ENCODE assay signal across 8 mouse cellular contexts in the genomic region with DNA sequence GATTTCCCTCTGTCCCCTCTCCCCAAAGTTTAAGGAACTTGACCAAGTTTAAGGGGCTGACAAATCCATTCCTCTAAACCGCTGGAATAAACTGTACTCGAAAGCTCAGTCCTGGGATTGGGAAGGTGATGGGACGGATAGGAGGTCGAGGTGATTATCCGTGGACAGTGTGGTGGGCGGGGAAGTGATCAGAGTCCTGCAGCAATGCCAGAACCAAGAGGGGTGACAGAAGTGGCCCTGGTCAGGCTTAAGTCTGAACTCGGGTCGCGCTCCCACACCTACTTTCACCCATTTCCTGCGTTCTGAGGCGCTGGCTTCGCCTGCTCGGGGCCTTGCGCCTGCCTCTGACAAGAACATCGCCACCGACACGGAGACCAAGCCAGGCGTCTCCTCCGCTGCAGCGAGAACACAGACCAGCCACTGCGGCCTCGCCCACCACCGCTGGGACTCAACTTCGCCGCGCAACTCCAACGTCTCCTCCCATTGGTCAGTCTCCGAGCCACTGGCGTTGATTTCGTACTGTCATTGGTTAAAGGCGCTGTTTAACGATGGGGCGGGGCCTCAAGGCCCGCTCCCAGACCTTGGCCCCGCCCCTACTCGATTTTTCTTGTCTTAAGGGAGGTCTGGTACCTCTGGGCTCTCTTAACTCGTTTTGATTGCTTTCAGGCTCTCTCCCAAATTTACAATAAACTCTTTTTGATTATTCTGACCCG. TPM values are rescaled to one million over a fixed set of nuclear protein-coding genes. Genes with fewer than 3 reads are reported as not detected.
DNase-seq lines count a peak whose midpoint lies in the region; ATAC-seq and TF ChIP-seq lines count a peak whose summit lies in the region.

No protein-coding gene starts in this region.

- H3K27me3 ChIP-seq in heart, embryonic 11.5 days (ENCODE audit: control insufficient read depth, insufficient read depth, low read length): no peaks in the 10 kb centered on the region
- H3K27me3 ChIP-seq in kidney, embryonic 16.5 days (ENCODE audit: insufficient read depth, low read length): no peaks in the 10 kb centered on the region
- H3K27me3 ChIP-seq in liver, adult 2 months (ENCODE audit: control insufficient read depth, insufficient read depth, low read length): no peaks in the 10 kb centered on the region
- no peaks in the 10 kb centered on the region for H3K27me3 ChIP-seq in myocyte (ENCODE audit: control insufficient read depth, insufficient read depth, insufficient read length)
- H3K27me3 ChIP-seq in splenic B cell, adult 2 months (ENCODE audit: control insufficient read depth, insufficient read depth, low read length, poor library complexity, severe bottlenecking): no peaks in the 10 kb centered on the region

- peak overlapping the region; percentile 74 for H3K4me3 ChIP-seq in heart, embryonic 11.5 days (ENCODE audit: low read depth, low read length)
- peak overlapping the region; percentile 66 for H3K4me3 ChIP-seq in kidney, embryonic 16.5 days (ENCODE audit: low read length)
- H3K4me3 ChIP-seq in liver, adult 2 months (ENCODE audit: insufficient read depth, low read depth, low read length): peak overlapping the region; percentile 80
- peak overlapping the region; percentile 81 for H3K4me3 ChIP-seq in myocyte

- peak; percentile 93 for ATAC-seq in erythroblast, adult 5-6 weeks (replicated peaks; ENCODE audit: low FRiP score, poor library complexity, severe bottlenecking)
- peak; percentile 91 for ATAC-seq in heart, embryonic 11.5 days (replicated peaks; ENCODE audit: insufficient number of reproducible peaks, low FRiP score, low TSS enrichment)
- peak; percentile 94 for ATAC-seq in kidney, embryonic 16.5 days (ENCODE audit: low FRiP score, low TSS enrichment)

- peak; percentile 87 to 89 for DNase-seq in B cell, adult 2 months
- peak; percentile 95 for DNase-seq in brain, adult 2 months (ENCODE audit: low read depth, low spot score)
- DNase-seq in liver, adult 2 months (ENCODE audit: extremely low read depth, low read depth, low spot score): peak; percentile 78
- peak; percentile 95 for DNase-seq in splenic B cell, adult 2 months (ENCODE audit: low read depth, low spot score)

- peak overlapping the region; percentile 62 for H3ac ChIP-seq in myocyte (ENCODE audit: control insufficient read depth, insufficient read length)

- H3K4me1 ChIP-seq in heart, embryonic 11.5 days (ENCODE audit: control insufficient read depth, insufficient read depth, low read length): peaks cover 12% of the 10 kb centered on the region
- H3K4me1 ChIP-seq in kidney, embryonic 16.5 days (ENCODE audit: insufficient read depth, low read length): peaks cover 19% of the 10 kb centered on the region
- H3K4me1 ChIP-seq in liver, adult 2 months (ENCODE audit: control insufficient read depth, insufficient read depth, low read length): peaks cover 5% of the 10 kb centered on the region

- 0 out of 2 replicates have a peak, but pooled peaks cover 3% of the 10 kb centered on the region for H3K79me2 ChIP-seq in liver, adult 2 months (ENCODE audit: control insufficient read depth, insufficient read depth, low read length)
- H3K79me2 ChIP-seq in myocyte (ENCODE audit: control insufficient read depth, insufficient read depth): no peaks in the 10 kb centered on the region

- peak overlapping the region; percentile 87 for H3K27ac ChIP-seq in heart, embryonic 11.5 days (ENCODE audit: low read depth, low read length)
- peak overlapping the region; percentile 87 for H3K27ac ChIP-seq in kidney, embryonic 16.5 days (ENCODE audit: low read length)
- no peak overlapping the region; the same call in 1 of the 2 replicates for H3K27ac ChIP-seq in liver, adult 2 months (replicated peaks; ENCODE audit: insufficient read depth, low read depth, low read length)

- H3K9me3 ChIP-seq in heart, embryonic 11.5 days (replicated peaks; ENCODE audit: control insufficient read depth, low read length): no peaks in the 10 kb centered on the region
- no peaks in the 10 kb centered on the region for H3K9me3 ChIP-seq in kidney, embryonic 16.5 days (ENCODE audit: low read length)

- TF ChIP-seq CTCF in liver, adult 2 months (IDR thresholded peaks at IDR 0.05; ENCODE audit: low read depth, low read length): no peak

- TF ChIP-seq POLR2A in liver, adult 2 months (IDR thresholded peaks at IDR 0.05; ENCODE audit: extremely low read depth, insufficient read depth, low read length): no peak
- peak; percentile 90 for TF ChIP-seq POLR2A in myocyte (IDR thresholded peaks at IDR 0.05; ENCODE audit: insufficient read length, low read depth)

- peak overlapping the region; percentile 77 for H3K4me2 ChIP-seq in heart, embryonic 11.5 days
- peak overlapping the region; percentile 97 for H3K4me2 ChIP-seq in kidney, embryonic 16.5 days (replicated peaks; ENCODE audit: low read depth, low read length)
- peak overlapping the region; percentile 92 for H3K4me2 ChIP-seq in myocyte (ENCODE audit: low read depth)

- H3K9ac ChIP-seq in heart, embryonic 11.5 days (ENCODE audit: low read depth, low read length): peak overlapping the region; percentile 89
- H3K9ac ChIP-seq in kidney, embryonic 16.5 days (replicated peaks; ENCODE audit: low read length): peak overlapping the region; percentile 75
- peak overlapping the region; percentile 29; the same call in 1 of the 2 replicates for H3K9ac ChIP-seq in liver, adult 2 months (ENCODE audit: low read depth, low read length)

- under 1% methylated on average over 38 of the region's 38 CpGs for WGBS in heart, embryonic 11.5 days (ENCODE audit: insufficient replicate concordance)
- under 1% methylated on average over 38 of the region's 38 CpGs for WGBS in kidney, embryonic 16.5 days
- WGBS in liver, adult 2 months: 2% methylated on average over 38 of the region's 38 CpGs

- H3K36me3 ChIP-seq in heart, embryonic 11.5 days (ENCODE audit: control insufficient read depth, insufficient read depth, low read length): no peaks in the 10 kb centered on the region
- H3K36me3 ChIP-seq in kidney, embryonic 16.5 days (ENCODE audit: insufficient read depth, low read length): 0 out of 2 replicates have a peak, but pooled peaks cover 3% of the 10 kb centered on the region
- no peaks in the 10 kb centered on the region for H3K36me3 ChIP-seq in liver, adult 2 months (ENCODE audit: control insufficient read depth, insufficient read depth, low read length)
- no peaks in the 10 kb centered on the region for H3K36me3 ChIP-seq in myocyte (ENCODE audit: control insufficient read depth, insufficient read depth)
- no peaks in the 10 kb centered on the region for H3K36me3 ChIP-seq in splenic B cell, adult 2 months (ENCODE audit: control insufficient read depth, insufficient read depth, low read length, poor library complexity, severe bottlenecking)

TF ChIP-seq in myocyte, 11 proteins besides CTCF, POLR2A, EP300 and RAD21:
- TF ChIP-seq REST (IDR thresholded peaks at IDR 0.05; ENCODE audit: insufficient read depth, insufficient read length) (no peak), MAX (IDR thresholded peaks at IDR 0.05; ENCODE audit: low read depth) (no peak), POLR2AphosphoS2 (IDR thresholded peaks at IDR 0.05; ENCODE audit: insufficient read length, low read depth) (peak; percentile 97), TCF3 (IDR thresholded peaks at IDR 0.05; ENCODE audit: insufficient read length, low read depth) (no peak), E2F4 (IDR thresholded peaks at IDR 0.05; ENCODE audit: insufficient read depth) (peak; percentile 91)
TF ChIP-seq in myocyte: peak in this region for 2.

RNA-seq across cellular contexts. Expression of gene Efcab11, which starts 1.1 kb away (rescaled TPM):
- total RNA-seq in erythroblast, adult 5-6 weeks (2015; ENCODE audit: low replicate concordance): 2.3 and 6.5 TPM in 2 replicates
- total RNA-seq in erythroblast, adult 5-6 weeks (2017; ENCODE audit: low replicate concordance): 4.9 and 6.0 TPM in 2 replicates
- polyA plus RNA-seq in heart, embryonic 11.5 days (2014; fragmentation: Nextera tagmentation; extraction: Ambion mirVana): 9.9 and 13.1 TPM in 2 replicates
- polyA plus RNA-seq in kidney, embryonic 16.5 days (2015; fragmentation: Nextera tagmentation; extraction: Ambion mirVana): 12.5 TPM in 2 replicates
- 0.28 and 0.34 TPM in 2 replicates for total RNA-seq in liver, adult 2 months (2014; rRNA removed)
- 0.09 and 0.12 TPM in 2 replicates for polyA plus RNA-seq in liver, adult 2 months (2012; rRNA removed)
- 3.5 TPM for polyA plus RNA-seq in myocyte (2012; fragmentation: generic; extraction: Trizol)

RNA-seq across cellular contexts. Expression of gene Tdp1, which starts 1.2 kb away (rescaled TPM):
- 2.9 and 20.2 TPM in 2 replicates for total RNA-seq in erythroblast, adult 5-6 weeks (2015; ENCODE audit: low replicate concordance)
- total RNA-seq in erythroblast, adult 5-6 weeks (2017; ENCODE audit: low replicate concordance): 2.6 and 7.1 TPM in 2 replicates
- 34.1 and 36.9 TPM in 2 replicates for polyA plus RNA-seq in heart, embryonic 11.5 days (2014; fragmentation: Nextera tagmentation; extraction: Ambion mirVana)
- polyA plus RNA-seq in kidney, embryonic 16.5 days (2015; fragmentation: Nextera tagmentation; extraction: Ambion mirVana): 61.7 and 66.4 TPM in 2 replicates
- total RNA-seq in liver, adult 2 months (2014; rRNA removed): 3.0 and 4.6 TPM in 2 replicates
- polyA plus RNA-seq in liver, adult 2 months (2012; rRNA removed): 3.7 TPM in 2 replicates
- 32.2 TPM for polyA plus RNA-seq in myocyte (2012; fragmentation: generic; extraction: Trizol)

Comparison
In these comparisons a context has a peak if more than half of its experiments do, and no peak if none do; other contexts are left out.
1. H3K9ac ChIP-seq: peak in every context shown above with its lines; median percentile 89 in heart, embryonic 11.5 days; 75 in kidney, embryonic 16.5 days; 29 in liver, adult 2 months.